Mouse (Mus musculus) bone marrow, adult 2 months (tissue): ENCODE data around the gene Nkd1.

Source experiments
- CTCF ChIP-seq: fragments of 200-500 bp; IDR thresholded peaks from 2 replicates; pipeline ENCODE4 v1.5.1; 2011; ENCODE audit warnings: low read length, control low read depth; ENCODE audit not compliant: control insufficient read depth, insufficient read depth
- POLR2A ChIP-seq: fragments of 200-500 bp; IDR thresholded peaks from 2 replicates; pipeline ENCODE4 v1.6.1; 2011; ENCODE audit warnings: low read depth, mild to moderate bottlenecking, control low read depth, low read length, borderline replicate concordance; ENCODE audit not compliant: control insufficient read depth

DNA sequence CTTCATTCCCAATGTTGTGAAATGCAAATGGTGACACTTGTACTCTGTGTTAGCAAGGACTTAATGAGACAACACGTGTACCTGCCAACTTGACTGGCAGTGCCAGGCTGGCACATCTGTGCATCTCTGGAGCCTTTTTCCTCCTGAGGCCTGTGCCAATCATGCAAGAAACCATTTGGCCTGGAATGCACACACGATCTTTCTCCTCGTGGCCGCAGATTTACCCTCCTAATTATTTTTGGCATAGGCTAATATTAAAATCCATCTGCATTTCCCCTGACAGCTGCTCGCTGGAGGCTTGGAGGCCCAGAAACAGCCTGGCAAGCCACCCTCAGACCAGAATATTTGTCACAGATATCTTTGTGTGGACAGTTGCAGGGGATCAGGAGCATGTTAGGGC lies 56.5 kb downstream of the Nkd1 start:
- TF ChIP-seq CTCF (no peak), POLR2A (no peak)
